Mouse (Mus musculus) kidney, adult 9 months (tissue): ENCODE results near the gene E2f4.

Experiments used
- DNase-seq: peaks from one replicate; pipeline ENCODE4 v3.0.0; 2022

Gene E2f4

GRCm38 (mm10) chr8:105350186-105350585 is 52.7 kb downstream of the E2f4 start:
- DNase-seq, result no peak

- no peak for DNase-seq
These were observed 56.2 kb downstream of the E2f4 start for GRCm38 (mm10) chr8:105353583-105354135.

GRCm38 (mm10) chr8:105354549-105354948 is 57.1 kb downstream of the E2f4 start:
- DNase-seq, result no peak
